Mouse (Mus musculus) thymus, adult 2 months (tissue): Measurements from ENCODE around the gene Clec4g.

ENCODE experiments used
- CTCF ChIP-seq: fragments of 200-500 bp; IDR thresholded peaks from 2 replicates; pipeline ENCODE4 v1.5.1; 2012; ENCODE audit warnings: mild to moderate bottlenecking, control low read depth, low read length, moderate library complexity, borderline replicate concordance; ENCODE audit not compliant: control insufficient read depth, poor library complexity, insufficient read depth; ENCODE audit errors: extremely low read depth
- POLR2A ChIP-seq: fragments of 200-500 bp; IDR thresholded peaks from 2 replicates; pipeline ENCODE4 v1.6.1; 2012; ENCODE audit warnings: mild to moderate bottlenecking, low read length, control low read depth, moderate library complexity; ENCODE audit not compliant: control insufficient read depth, poor library complexity, insufficient read depth; ENCODE audit errors: extremely low read depth

- TF ChIP-seq CTCF (no peak), POLR2A (no peak)
Observed at GRCm38 (mm10) chr8:3683408-3684176, 36.9 kb downstream of the Clec4g start.
